Mouse (Mus musculus) left cerebral cortex, adult 2 months (tissue): Measurements from ENCODE around the gene Sema6c. TPM values are rescaled to one million over a fixed set of nuclear protein-coding genes. Genes with fewer than 3 reads are reported as not detected.
"Not testable (repeated sequence)": the region's sequence is repeated elsewhere in the genome, so short reads cannot be mapped to it uniquely, and the experiment has no call there.

ENCODE experiments used
- DNase-seq, 2 experiments: peaks; one replicate each; pipeline ENCODE4 v3.0.0; 2021 to 2022; ENCODE audit warnings: low spot score in 2 of 2, mixed read lengths in 1 of 2; ENCODE audit errors: extremely low spot score in 1 of 2
- H3K27ac ChIP-seq: fragments of 200-600 bp; 2 replicates; pipeline ENCODE4 v1.8.1; 2022
- H3K4me3 ChIP-seq: fragments of 200-600 bp; 2 replicates; pipeline ENCODE4 v1.8.1; 2022
- CTCF ChIP-seq: fragments of 200-600 bp; IDR thresholded peaks from 2 replicates; pipeline ENCODE4 v1.8.1; 2022; ENCODE audit warnings: antibody characterized with exemption, mild to moderate bottlenecking, moderate library complexity
- intact Hi-C: fragments of 180-260 bp; cut with DNase I; formaldehyde crosslinking; loops from one replicate; pipeline ENCODE4 v1.15.1; 2025
- long read RNA-seq, 2 experiments: library from polyadenylated mRNA; stranded (forward); transcript quantifications; one replicate each; pipeline ENCODE4 v2.0.0; 2021; ENCODE audit warnings: borderline mapping rate in 2 of 2
- total RNA-seq, 2 experiments: library from RNA; stranded (reverse); gene quantifications; 2 replicates each; pipeline ENCODE4 v1.2.3; 2021

Sema6c gene
- total RNA-seq, result 10 to 100 TPM; 24.8 to 26.5 TPM
- long read RNA-seq, experiment 1, full-length matches to known transcripts, result 4 of 28 reads
- long read RNA-seq, experiment 1, partial matches to known transcripts, result 4 of 28 reads
- long read RNA-seq, experiment 1, other reads (novel, unspliced or antisense), result 20 of 28 reads
- long read RNA-seq, experiment 2, partial matches to known transcripts, result 4 of 25 reads
- long read RNA-seq, experiment 2, other reads (novel, unspliced or antisense), result 20 of 25 reads

DNA sequence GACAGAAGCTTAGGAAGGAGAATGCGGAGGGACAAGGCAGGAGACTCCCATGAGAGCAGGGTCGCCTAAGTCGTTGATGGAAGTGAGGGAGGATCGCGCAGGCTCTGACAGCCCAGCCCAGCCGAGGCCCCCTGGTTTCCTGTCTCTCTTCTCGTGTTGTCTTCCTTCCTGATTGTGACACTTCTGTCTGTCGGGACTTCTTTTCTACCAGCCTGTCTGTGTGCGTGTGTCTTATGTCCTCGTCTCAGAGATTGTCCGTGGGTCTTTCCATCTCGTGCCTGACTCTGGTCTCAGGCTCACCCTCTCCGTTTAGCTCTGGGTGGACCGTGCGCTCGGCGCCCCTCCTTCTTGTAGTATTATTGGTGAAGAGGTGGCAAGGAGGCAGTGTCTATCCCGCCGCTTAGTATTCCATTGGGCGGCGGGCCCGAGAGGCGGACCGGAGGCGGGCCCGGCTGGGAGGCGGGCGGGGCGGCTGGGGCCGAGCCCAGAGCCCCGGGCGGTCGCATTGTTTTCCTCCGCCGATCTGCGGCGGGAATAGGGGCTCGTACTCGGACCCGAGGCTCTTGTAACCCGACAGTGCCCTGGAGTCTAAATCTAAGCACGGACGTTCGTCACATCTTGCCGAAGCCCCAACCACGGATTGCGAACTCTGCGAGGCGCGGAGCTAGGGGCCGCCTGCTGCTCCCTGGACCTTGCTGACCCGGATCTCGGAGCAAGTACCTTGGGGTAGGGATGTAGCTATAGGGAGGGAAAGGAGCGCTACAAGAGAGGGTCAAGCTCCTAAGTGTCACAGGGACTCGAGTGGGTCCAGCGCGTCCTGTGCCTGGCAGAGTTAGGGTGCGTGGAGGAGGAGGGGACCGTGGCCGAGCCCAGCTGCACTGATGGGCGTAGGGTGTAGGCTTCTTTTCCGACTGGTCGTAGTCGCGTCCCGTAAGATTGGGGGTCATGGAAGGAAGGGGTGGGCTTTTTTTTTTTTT is at the start of gene Sema6c:
Gene Sema6c, plus strand, starts transcription at position 471 of the 977 bp plus-strand sequence.
- intact Hi-C loops, result no loop called here
- TF ChIP-seq CTCF, result no peak
- peak; percentile 84 to 87 for DNase-seq
- Histone ChIP-seq H3K27ac (peak within 1 kb of the TSS; percentile 76), H3K4me3 (peak within 1 kb of the TSS; percentile 96)

DNA sequence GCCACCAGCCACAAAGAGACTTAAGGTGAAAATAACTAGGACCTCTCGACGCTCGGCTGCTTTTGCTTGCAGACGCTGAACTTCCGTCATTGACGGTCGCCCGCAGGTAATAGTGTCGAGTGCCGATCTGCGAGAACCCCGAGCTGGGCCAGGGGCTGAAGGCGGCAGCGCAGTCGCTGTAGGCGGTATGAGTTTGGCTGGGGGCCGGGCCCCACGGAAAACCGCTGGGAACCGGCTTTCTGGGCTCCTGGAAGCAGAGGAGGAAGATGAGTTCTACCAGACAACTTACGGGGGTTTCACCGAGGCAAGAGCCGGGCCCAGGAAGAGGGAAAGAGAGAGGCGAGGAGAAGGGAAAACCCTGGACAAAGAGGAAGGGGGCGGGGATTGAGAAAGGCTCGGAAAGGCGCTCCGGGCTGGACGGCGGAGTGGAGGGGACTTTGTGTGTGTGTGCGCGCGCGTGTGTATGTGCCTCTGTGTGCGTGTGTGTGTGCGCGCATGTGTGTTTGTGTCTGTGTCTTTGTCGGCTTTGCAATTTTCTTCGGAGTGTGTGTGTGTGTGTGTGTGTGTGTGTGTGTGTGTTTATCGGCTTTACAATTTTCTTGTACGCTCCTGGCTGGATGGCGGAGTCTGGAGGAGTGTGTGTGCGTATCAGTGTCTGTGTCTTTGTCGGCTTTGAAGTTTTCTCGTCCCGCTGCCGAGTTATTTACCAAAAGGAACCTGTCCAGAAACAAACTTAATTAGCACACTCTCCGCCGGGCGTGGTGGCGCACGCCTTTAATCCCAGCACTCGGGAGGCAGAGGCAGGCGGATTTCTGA is 49.1 kb upstream of the Sema6c start, which contains the start of gene Vps72:
Gene Vps72, plus strand, starts transcription at position 112 of the 816 bp plus-strand sequence.
- DNase-seq, result peak; percentile 90
- Histone ChIP-seq H3K4me3 (peak within 1 kb of the TSS; percentile 63), H3K27ac (peak within 1 kb of the TSS; percentile 92)
- intact Hi-C loops, result no loop called here
- TF ChIP-seq CTCF, result no peak

DNA sequence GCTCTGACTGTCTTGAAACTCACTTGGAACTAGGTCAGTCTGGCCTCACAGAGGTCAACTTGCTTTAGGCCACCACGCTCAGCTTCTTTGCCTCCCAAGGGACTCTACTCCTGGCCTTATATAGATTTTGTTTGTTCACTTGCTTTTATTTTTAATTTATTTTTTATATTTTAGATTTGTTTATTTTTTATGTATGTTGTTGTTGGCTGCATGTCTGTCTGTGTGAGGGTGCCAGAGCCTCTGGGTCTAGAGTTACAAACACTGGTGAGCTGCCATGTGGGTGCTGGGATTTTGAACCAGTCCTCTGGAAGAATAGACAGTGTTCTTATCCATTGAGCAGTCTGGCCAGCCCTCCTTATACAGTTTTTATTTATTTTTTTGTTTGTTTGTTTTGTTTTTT is 47.5 kb upstream of the Sema6c start:
- DNase-seq, result no peak
- intact Hi-C loops, result no loop called here
- H3K4me3 ChIP-seq, result no peak overlapping the region
- TF ChIP-seq CTCF, result no peak
- no peak overlapping the region for H3K27ac ChIP-seq

DNA sequence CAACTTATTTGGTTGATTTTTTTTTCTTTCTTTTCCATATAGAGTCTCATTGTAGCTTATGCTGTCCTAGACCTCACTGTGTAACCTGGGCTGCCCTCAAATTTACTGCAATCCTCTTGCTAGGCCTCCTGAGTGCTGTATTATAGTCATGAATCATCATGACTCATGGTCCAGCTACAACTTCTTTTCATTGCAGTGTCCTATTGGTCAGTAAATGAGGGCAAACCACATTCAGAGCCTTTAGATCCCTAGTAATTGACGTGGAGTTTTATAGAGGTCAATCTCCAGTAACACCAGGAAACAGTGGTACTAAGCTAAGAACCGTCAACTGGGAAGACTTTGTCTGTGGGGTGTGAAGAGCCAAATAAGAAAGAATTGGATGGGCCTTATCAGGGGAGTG is 42.5 kb upstream of the Sema6c start:
- no peak overlapping the region for H3K4me3 ChIP-seq
- DNase-seq, result no peak
- no peak for TF ChIP-seq CTCF
- intact Hi-C loops, result no loop called here
- H3K27ac ChIP-seq, result no peak overlapping the region

DNA sequence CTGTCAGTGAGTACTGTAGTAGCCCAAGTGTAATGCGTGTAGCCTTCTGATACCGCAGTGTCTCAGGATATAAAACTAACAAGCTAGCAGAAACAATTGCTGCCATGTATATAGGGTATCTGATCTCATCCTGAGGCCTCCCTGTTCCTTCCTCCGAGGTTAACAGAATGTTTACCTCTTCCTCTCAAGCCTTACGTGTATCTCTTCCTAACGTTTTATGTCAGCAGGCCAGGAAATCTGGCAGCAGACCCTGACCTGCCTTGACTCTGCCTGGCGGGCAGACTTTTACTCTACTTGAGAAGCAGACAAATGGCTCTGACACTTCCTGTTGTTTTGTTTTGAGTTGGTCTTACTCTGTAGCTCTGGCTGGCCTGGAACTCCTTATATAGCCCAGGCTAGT is 38.7 kb upstream of the Sema6c start:
- no peak for TF ChIP-seq CTCF
- DNase-seq, result no peak
- Histone ChIP-seq H3K4me3 (no peak overlapping the region), H3K27ac (no peak overlapping the region)
- intact Hi-C loops, result no loop called here

DNA sequence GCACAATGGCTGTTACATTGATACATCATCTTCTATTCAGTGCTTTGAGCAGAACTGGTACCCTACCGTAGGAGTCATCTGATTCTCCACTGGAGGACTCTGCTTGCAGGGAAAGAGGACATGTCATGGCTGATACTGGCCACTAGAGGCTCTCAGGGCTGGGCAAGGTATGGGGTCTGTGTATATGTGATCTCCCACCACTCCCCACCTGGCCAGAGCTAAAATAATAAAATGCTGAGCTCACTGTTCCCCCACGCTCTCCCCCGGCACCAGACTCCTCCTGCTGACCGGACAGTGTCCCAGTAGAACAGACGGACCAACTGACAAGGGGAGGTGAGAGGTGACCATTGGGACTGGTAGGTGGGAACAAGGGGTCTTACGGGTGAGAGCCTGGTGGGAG is 36.0 kb upstream of the Sema6c start, which contains the start of gene Tmod4:
Gene Tmod4, plus strand, starts transcription at position 231 of the 400 bp plus-strand sequence.
- intact Hi-C loops, result no loop called here
- no peak for DNase-seq
- Histone ChIP-seq H3K4me3 (no peak within 1 kb of the TSS), H3K27ac (no peak within 1 kb of the TSS)
- peak; percentile 55 for TF ChIP-seq CTCF

DNA sequence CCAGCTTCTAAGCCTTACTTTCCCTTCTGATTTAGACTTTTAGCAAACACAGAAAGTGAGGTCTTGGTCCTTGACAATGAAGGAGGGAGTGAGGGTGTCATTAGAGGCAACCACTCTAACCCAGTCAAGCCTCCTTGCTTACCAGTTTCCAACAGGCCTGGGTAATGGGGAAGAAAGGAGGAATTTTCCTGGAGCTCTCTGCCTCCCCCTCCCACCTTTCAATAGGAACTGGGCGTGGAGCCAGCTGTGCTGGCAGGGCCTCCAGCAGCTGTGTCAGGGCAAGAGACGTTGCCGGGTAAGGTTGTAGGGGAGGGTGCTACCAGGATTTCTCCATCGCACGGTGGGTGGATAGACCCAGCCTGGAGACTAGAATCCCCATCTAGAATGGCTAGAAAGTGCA is 35.3 kb upstream of the Sema6c start:
- intact Hi-C loops, result no loop called here
- no peak overlapping the region for H3K27ac ChIP-seq
- DNase-seq, result peak in 1 of 2 experiments; percentile 39

DNA sequence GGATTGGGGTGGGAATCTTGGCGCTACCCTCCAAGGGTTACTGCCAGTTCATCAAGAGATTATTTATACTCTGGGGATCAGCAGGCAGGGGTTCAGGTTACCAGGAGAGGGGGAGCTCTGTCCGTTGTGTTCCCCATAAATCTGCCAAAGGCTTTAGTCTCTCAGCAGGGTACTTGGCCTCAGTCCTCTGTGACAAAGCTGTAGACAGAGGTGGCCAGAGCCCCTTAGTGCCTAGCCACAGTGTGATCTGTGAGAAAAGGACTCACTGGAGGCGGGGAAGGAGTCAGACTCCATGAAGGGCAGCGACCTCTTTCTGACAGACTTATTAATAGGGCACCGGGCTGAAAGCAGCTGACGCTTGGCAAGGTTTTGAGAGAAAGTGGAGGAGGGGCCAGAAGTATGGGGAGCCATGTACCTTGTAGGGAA is 31.0 kb upstream of the Sema6c start:
- no peak for TF ChIP-seq CTCF
- Histone ChIP-seq H3K4me3 (no peak overlapping the region), H3K27ac (no peak overlapping the region)
- intact Hi-C loops, result no loop called here
- DNase-seq, result no peak

More for the DNA sequence above, 35.3 kb upstream of the Sema6c start:
- TF ChIP-seq CTCF, result no peak
- H3K4me3 ChIP-seq, result no peak overlapping the region

DNA sequence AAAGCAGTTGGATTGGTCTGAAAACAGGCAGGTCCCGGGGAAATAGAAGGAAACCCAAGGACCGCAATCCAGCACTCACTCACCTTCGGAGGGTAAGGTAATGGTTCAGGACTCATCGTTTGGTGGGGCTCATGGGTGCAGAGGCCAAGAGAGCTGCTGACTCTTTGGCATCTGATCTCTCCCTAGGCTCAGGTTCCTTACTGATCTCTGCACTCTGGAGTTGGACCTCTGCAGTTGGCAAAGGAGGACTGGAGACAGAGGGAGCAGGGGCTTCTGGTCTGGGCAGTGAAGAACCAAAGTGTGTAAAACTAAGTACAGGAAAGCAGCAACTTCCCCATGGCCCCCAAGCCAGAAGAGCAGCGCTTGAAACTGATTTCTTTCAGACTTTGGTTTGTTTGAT is 30.2 kb upstream of the Sema6c start:
- Histone ChIP-seq H3K27ac (no peak overlapping the region), H3K4me3 (no peak overlapping the region)
- intact Hi-C loops, result no loop called here
- no peak for DNase-seq
- TF ChIP-seq CTCF, result no peak

DNA sequence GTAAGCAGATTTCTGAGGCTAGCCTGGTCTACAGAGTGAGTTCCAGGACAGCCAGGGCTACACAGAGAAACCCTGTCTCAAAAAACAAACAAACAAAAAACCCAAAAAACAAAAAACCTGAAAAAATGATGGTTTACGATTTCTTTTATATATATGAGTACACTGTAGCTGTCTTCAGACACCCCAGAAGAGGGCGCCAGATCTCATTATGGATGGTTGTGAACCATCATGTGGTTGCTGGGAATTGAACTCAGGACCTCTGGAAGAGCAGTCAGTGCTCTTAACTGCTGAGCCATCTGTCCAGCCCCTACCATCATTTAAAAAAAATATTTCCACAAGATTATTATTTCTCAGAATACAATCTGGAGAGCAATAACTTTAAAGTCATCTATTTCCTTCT is 27.9 kb upstream of the Sema6c start:
- DNase-seq, intact Hi-C loops: not testable (repeated sequence)

DNA sequence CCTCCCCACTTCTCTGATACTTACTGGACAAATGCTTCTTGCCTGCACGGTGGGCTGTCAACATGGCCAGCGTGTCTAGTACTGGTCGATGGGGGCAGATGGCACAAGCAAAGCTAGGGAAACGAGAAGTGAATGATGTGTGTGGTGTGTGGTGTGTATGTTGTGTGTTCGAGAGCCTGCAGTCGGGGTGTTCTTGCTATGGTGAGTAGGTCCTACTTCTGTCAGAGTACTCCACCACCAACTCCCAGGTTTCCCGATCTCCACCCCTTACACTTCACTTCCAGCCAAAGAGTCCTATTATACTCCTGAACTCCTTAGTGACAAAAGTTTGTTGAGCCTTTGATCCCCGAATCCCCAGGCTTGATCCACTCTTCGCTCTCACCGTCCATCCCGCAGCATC is 27.1 kb upstream of the Sema6c start:
- H3K4me3 ChIP-seq, result peak overlapping the region; percentile 67
- no peak for TF ChIP-seq CTCF
- H3K27ac ChIP-seq, result peak overlapping the region; percentile 90
- no peak for DNase-seq
- intact Hi-C loops, result no loop called here

More for the DNA sequence above, 27.9 kb upstream of the Sema6c start:
- H3K4me3 ChIP-seq, H3K27ac ChIP-seq: not testable (repeated sequence)
- peak; percentile 42 for TF ChIP-seq CTCF
